Mouse (Mus musculus) frontal cortex, postnatal 25 days (tissue): Measurements from ENCODE around the gene Prkag2.
A peak's percentile ranks its signal among the peaks of the same experiment; 100 is the strongest.

Experiments used
- DNase-seq, 2 experiments: peaks; one replicate each; pipeline ENCODE4 v3.0.0; 2022; ENCODE audit warnings: low spot score in 2 of 2

Gene Prkag2

DNA sequence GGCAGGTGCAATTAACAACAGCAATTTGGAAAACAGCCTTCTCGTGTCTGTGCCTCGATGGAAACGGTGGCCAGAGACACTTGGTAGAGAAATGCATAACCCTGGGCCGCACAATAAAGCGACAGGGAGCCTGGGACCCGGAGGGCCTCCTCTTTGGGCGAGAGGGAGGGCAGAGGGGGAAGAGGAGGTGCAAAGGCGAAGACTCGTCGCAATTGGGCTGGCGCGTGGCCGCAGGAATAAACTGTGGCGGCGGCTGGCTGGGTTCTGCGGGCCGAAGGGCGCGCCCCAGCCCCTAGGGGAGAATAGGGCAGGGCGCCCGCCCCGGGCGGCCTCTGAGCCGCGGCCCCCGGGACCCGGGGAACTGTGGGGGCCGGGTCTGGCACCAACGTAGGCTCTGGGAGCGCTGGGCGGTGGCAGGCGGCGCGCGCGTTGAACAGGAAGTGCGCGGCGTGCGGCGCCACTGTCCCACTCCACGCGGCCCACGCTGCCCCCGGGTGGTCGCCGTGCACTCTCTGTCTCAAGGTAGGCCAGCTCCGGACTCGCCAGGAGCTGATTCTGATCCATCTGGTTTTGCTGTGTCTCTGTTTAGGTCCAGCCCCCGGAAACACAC is at the start of gene Prkag2:
Gene Prkag2, minus strand, starts transcription at position 127 of the 610 bp plus-strand sequence.
- DNase-seq: peak in 1 of 2 experiments; percentile 31

DNA sequence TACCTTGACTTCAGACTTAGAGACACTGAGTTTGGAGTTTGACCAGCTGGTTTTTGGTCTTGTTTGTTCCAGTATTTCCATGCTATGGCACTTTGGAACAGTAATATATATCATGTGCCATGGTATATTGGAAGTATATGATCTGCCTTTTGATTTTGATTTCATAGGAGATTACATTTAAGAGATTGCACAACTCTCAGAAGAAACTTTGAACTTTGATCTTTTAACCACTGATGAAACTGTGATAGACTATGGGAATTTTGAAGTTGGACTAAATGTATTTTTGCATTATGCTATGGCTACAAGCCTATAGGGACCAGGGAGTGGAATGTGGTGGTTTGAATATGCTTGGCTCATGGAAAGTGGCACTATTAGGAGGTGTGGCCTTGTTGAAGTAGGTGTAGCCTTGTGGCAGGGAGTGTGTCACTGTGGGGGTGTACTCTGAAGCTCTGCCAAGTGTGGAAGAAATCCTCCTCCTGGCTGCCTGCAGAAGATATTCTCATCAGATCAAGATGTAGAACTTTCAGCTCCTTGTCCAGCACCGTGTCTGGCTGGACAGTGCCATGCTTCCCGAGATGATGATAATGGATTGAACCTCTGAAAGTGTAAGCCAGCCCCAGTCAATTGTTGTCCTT is 49.0 kb upstream of the Prkag2 start:
- no peak for DNase-seq

DNA sequence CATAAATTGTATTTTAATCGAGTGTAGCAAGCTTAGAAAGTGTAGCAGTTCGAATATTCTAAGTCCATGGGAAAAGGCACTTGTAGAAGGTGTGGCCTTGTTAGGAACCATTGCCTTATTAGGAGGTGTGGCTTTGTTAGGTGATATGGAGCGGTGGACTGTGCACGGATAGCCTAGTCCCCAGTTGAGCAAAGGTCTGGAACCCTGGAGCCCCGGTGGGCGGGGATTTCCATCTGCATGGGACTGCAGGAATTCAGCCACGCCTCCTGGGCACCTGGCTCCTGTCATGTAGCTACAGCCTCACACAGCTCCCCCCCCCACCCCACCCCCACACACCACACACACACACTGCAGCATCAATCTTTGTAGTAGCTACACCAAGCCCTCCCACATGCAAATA is 46.3 kb upstream of the Prkag2 start:
- DNase-seq: no peak

DNA sequence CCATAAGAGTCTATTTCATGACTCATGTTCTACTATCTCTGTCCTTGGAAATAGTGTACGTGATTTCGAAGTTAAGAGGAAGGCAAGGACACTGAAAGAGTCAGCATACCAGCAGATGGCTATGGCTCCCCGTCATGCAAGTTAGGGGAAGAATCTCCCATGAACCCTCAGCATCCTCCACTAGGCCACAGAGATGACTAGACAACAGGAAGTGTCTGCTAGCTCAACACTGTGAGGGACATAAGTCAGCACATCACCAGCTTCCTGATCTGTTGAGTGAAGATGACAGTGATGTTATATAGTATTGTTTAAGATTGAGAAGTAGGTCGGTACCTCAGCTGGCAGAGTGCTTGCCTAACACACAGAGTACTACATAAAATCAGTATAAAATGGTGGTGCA is 27.4 kb upstream of the Prkag2 start:
- no peak for DNase-seq

DNA sequence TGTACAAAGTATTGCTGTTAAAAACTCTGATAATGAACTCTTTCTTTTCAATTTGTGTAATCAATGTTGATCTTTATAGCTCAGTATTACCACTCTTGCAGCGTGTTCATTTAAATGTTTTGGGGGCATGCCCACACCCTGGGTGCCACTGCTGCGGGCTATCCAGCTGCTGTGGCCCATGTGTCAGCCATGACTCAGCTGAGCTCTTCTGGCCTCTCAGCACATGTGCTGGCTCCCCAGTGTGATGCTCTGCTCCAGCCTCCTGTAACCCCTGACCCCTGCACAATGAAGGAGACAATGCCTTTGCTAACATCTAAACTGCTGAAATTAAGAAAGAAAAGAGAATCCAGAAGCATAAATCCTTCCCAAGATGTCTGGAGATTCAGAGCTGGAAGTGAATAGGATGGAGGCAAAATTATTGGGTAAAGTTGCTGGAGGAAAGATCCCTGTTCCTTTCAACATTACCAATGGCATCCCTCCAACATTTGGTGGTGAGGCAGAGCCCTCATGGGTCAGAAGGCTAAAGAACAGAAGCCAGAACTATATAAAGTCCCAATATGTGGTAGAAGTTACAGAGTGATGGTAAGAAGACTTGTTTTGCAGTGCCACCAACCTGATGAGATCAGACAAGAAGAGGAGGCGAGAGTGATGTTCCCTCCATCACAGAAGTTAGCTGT is 25.6 kb upstream of the Prkag2 start:
- DNase-seq: no peak

DNA sequence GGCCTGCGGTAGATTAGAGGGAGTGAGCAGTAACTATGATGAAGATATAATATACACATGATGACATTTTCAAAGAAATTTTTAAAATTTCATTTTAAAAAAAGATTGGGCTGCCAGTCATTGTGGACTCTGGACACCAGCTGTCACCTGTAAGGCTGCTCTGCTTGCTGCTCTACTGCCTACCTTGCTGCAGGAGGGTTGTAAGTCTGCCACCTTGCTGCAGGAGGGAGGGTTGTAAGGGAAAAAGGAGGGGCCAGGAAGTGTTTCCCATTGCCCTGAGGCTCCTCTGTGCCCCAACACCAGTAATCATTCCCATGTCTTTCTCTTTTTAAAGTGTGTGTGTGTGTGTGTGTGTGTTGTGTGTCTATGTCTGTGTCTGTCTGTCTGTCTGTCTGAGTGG is 22.1 kb upstream of the Prkag2 start:
- no peak for DNase-seq

DNA sequence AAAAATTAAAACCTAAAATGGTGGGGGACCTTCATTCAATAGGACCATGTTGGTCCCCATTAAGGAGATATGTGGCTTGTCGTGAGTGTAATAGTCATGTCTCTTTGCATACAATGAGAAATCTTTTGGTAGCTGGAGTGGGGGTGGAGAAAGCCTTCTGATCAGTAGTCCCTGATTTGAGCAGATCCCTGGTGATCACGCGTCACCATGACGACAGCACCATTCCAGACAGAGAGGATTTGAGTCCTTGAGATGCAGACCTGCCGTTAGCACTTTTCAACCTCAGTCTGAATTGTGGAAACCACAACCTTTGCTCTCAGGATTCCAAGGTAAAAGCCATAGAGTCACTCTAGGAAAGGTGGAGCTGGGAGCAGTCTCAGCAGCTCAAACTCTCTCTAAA is 18.7 kb upstream of the Prkag2 start:
- DNase-seq: no peak

DNA sequence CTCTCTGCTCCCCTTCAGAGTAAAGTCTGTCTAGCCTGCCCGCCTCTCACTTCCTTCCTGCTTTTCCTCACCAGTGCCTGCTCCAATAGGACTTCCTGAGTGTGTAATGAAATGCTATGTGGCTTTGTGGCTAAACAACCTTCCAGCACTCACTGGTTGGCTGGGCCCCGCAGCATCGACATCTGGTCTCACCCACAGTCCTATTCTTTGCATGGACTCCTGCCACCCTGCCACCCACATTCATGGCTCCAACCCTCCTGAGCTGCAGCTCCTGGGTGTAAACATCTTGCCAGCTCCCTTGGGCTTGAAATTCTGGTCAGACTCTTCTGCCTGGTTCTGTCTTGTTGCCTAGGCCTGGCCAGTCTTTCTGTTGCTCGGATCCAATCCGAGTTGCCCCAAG is 15.6 kb upstream of the Prkag2 start:
- DNase-seq: peak; percentile 56 to 72

DNA sequence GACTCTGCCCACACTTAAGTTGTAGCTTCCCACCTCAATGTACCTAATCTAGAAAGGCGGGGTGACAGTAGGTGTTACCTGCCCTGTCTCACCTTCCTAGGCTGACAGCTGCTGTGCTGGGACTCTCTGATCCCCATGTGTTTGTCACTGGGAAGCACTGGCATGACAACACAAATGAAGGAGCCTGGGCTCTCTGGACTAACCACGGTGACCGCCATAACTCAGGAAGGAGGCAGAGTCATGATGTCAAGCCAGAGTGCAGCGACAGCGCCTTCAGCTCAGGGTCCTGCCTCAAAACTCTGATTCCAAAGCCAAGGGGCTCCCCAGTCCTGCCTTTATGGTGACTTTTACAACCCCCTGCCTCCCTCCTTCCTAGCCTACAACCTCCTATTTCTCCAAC is 14.8 kb upstream of the Prkag2 start:
- no peak for DNase-seq

DNA sequence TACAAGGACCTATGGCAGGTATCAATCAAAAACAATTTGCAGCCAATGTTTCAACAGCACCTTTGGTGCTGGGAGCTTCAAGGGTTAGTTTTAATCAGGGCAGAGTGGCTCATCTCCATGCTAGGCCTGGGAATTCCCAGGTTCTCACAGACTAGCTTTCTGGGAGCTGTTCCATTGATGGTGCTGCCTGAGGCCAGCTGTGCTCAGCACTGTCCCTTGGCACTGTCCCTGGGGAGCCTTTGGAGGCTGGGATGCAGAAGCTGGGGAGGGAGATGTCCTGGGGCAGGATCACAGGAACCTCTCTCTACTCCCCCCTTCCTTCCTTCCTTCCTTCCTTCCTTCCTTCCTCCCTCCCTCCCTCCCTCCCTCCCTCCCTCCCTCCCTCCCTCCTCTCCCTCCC is 13.7 kb upstream of the Prkag2 start:
- DNase-seq: no peak

DNA sequence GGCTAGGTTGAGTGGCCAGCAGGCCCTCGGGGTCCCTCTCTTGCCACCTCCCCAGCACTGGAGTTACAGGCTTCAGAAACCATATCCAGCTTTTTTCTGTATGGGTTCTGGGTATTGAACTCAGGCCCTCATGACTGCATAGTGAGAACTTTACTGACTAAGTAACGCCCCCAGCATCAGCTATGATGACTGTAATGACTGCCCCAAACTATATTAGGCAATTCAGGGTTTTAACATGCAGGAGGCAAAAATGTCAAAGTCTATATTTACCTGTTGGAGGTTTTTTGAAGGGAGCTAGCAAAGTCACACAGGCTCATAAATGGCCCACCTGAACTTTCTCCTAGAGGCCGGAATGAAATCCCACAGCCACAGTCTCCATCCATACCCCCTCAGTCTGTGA is 9.9 kb upstream of the Prkag2 start:
- DNase-seq: no peak

DNA sequence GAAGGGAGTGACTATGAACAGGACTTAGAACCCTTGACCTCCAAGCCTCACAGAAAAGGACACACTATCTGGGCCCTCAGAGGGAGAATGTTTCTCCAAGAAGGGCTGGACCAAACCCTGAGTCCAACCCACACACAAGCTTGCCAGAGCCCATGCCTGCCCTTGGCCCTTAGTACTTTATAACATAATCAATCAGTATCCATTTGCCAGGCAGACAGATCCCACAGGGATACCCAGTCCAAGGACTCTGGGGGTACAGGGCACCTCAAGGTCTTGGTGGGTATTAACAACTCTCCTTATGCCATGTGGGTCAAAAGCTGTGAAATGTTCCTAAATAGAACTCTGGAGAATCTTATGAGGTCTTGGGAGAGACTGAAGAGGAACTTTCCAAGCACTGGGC is 5.3 kb upstream of the Prkag2 start:
- no peak for DNase-seq

DNA sequence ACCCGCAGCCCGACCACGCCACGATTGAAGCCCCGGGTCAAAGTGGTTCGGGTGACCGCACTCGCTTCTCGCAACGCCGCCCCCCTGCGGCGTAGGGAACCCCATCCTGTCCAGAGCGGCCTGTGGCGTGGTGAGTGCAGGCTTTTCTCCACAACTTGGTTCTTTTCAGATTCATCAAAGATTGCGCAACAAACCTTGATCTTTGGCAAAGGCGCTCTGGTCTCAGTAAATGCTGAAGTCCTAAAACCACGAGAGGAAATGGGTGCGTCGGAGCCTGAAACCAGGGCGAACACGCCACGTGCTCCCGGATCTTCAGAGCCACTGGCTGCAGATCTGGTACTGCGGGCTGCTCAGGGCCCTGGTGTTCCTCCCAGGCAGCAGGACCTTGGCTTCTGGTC is 683 bp upstream of the Prkag2 start:
- DNase-seq: peak in 1 of 2 experiments; percentile 39

DNA sequence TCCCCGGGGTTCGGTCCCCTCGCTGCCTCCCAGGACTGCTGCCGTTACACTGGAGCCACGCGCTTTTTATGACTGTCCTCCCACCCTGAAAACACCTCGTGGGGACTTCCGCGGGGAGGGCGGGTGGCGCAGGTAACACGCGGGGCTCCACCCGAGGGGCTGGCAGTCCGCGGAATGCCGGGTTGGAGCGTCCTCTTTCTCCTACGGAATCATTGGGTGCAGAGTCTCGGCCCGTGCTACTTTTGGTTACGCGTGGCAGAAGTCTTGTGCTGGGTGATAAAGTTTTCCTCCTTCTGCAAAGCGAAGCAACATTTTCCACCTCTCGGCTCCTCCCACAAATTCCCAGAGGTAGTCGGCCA is 306 bp downstream of the Prkag2 start:
- DNase-seq: no peak

DNA sequence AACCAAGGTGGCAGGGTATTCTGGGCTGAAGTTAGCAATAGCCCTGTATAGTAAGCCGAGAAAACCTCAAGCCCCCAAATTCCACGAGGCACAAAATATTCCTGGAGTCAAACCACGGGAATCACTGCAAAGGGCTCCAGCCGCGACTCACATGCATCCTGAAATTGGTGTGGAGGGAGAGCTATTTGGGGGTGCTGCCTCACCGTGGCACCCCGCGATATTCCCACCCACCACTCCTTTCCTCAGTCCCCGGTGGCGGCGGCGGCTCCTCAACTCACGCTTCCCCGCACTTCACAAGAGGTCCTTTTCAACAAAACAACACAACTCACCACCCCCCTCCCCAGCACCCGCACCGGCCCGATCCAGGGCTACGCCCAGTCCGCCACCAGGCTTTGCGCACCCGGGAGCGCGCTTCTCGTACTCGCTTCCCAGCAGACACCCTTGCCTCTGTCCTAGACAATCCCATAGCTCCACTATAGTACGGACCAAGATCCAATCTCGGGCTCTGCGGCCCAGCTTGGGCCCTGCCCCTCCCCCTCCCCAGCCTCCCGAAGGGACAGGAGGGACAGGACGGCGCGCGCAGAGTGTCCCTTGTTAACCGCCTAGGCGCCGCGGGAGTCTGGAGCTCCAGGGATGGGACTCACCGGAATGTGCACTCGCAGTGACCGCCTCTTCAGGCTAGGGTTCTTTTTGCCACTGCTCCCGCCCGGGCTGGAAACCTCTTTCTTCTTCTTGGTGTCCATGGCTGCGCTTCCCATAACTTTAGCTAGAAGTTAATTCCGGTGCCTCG is 880 bp downstream of the Prkag2 start:
- DNase-seq: peak; percentile 35 to 50

DNA sequence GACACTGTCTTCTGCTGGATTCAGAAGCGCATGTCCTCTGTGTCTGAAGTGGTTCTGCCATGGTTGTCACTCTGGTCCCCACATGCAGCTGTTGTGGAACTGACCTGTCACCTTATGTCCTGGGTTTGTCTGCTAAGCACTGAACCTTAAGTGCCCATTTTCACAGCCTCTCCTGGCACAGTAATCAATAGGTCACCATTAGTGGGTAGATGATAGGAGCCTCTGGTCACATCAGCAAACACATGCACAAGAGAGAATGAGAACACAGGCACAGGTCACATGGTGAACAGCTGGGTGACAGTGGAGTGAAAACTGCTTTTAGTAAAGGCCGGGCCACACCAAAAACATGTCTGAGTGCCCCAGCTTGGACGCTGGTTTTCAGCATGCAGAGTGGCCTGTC is 2.6 kb downstream of the Prkag2 start:
- no peak for DNase-seq

DNA sequence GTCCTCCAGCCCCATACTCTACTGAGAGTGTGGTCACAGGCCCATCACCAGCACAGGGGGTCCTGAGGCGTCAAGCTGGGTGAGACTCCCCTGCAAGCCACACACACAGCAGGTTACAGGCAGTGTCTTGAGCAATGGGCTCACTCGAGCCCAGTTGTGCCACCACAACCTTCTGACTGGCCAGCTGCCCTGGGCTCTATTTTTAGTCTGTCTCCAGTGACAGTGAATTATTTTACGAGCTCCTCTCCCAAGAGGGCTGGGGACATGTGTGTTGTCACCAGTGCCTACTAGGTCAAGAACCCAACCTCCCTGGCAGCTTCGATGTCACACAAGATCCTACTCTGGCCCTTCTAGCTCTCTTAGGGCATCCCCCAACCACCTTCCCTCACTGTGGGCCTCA is 4.0 kb downstream of the Prkag2 start:
- no peak for DNase-seq

DNA sequence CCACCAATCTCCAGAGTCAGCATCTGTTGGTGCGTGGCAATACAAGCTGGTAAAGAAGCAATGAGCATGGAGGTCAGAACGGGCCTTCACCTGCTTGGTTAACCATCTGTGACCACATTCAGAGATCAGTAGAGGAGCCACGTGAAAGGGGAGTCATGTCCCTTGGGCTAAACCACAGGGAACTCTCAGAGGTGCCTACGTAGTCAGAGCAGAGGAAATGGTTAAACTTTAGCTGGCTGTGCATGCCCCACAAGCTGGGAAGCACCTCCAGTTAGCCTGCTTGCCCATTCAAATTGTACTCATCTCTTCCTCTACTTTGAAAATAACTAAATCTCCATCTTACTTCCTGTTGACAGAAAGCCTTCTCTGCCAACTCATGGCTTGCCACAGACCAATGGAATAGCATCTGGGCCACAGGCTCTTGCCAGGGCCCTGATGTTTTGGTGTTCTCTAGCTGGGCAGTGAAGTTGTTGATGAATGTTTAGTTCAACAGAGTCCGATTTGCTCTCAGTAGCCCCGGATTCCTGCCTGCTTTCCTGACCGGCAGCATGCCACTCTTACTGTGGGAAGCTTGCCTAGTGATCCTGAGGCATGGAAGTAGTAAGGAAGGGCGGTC is 7.7 kb downstream of the Prkag2 start:
- no peak for DNase-seq

DNA sequence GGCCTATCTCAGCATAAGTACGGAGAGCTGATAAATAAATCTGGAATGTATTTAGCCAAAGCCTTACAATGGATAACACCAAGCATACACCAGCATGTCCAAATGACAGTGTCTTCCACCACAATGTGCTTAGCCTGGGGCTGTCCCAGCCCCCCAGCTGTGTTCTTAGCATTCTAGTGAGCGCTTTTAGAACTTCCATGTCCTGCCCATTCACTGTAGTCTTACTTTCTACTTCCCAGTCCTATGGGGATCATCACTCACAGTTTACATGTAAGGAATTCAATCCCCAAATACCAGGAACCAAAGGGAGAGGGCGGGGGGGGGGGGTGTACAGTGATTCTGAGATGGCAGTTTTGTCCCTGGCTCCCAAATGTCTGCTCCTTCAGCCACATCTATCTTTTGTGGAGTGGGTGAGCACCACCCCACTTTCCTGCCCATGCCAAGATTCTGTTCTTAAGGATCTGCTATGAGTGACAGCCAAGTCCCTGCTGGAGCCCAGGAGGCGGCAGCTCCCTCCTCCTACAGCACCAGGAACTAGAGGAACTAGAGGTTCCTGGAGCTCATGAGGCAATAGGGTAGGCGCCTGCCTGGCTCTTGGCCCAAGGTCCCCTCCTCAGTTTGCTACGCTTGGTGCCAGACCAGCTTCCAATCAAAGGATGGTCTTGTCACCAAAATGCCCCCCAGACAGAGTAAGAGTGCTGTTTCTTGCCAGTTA is 11.0 kb downstream of the Prkag2 start:
- no peak for DNase-seq

DNA sequence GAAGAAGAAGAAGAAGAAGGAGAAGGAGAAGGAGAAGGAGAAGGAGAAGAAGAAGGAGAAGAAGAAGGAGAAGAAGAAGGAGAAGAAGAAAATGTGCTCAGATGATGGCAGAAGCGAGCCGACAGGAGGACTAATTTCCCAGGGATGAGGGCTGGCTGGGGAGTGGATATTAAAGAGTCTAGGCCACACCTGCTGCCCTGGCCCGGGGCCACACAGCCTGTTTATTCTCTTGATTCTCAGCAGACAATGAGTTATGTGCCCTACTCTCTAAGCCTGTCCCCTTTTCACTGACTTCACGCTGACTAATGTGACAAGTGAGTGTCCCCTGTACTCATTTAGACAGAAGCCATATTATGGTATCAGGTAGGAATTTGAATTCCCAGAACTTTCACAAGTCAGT is 11.8 kb downstream of the Prkag2 start:
- DNase-seq: no peak

DNA sequence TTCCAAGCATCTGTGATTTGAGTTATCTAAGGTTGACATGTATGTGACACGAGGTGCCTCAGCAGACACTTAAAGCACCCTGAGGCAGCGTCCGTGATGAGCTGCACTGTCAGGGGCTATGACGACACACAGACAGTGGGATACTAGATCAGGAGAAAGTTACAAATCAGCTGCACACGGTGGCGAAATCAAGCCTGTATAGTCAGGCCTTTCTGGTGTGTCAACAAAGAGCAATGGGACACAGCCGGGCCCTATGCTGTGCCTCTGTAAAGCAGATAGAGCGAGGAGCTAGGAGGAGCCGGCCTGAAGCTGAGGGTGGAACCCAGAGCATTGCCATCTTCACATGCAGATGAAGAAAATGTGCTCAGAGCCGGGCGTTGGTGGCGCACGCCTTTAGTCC is 12.3 kb downstream of the Prkag2 start:
- no peak for DNase-seq

DNA sequence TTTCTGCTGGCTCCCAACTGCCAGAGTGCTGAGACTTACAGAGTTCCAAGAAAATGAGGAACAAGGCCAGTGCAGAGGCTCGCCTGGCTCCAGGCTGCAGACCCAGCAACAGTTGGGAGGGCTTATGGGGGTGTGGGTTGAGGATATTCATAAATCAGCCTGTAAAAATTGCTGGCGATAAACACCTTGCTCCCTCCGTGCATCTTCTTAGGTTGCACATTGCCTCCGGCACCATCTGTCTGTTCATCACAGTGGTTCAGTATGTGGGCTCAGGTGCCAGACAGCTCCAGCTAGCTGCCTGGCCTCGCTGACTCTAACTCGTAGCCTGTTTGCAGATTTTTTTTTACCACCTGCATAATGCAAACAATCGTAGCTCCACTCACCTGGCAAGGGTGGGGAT is 13.4 kb downstream of the Prkag2 start:
- DNase-seq: no peak
